Mouse (Mus musculus) frontal cortex, postnatal 25 days (tissue): ENCODE data around the gene Igfbp7.

Experiments
- DNase-seq, 2 experiments: peaks; one replicate each; pipeline ENCODE4 v3.0.0; 2022; ENCODE audit warnings: low spot score in 2 of 2

The Igfbp7 gene

GRCm38 (mm10) chr5:77405455-77406057 lies 2.3 kb downstream of the Igfbp7 start:
- no peak for DNase-seq

GRCm38 (mm10) chr5:77404941-77405340 lies 2.9 kb downstream of the Igfbp7 start:
- DNase-seq: no peak

GRCm38 (mm10) chr5:77402901-77403300 lies 4.9 kb downstream of the Igfbp7 start:
- DNase-seq: no peak

- DNase-seq: no peak
Measured at GRCm38 (mm10) chr5:77402137-77402536, 5.7 kb downstream of the Igfbp7 start.

GRCm38 (mm10) chr5:77400823-77401222 lies 7.0 kb downstream of the Igfbp7 start:
- DNase-seq: no peak

GRCm38 (mm10) chr5:77400151-77400550 lies 7.7 kb downstream of the Igfbp7 start:
- no peak for DNase-seq

GRCm38 (mm10) chr5:77399076-77399475 lies 8.8 kb downstream of the Igfbp7 start:
- DNase-seq: no peak

GRCm38 (mm10) chr5:77398285-77399057 lies 9.4 kb downstream of the Igfbp7 start:
- no peak for DNase-seq

GRCm38 (mm10) chr5:77393990-77394618 lies 13.7 kb downstream of the Igfbp7 start:
- no peak for DNase-seq

GRCm38 (mm10) chr5:77393094-77393619 lies 14.7 kb downstream of the Igfbp7 start:
- DNase-seq: no peak

- DNase-seq: no peak
Measured at GRCm38 (mm10) chr5:77390272-77390671, 17.6 kb downstream of the Igfbp7 start.

GRCm38 (mm10) chr5:77388359-77388758 lies 19.5 kb downstream of the Igfbp7 start:
- no peak for DNase-seq

GRCm38 (mm10) chr5:77387414-77387704 lies 20.5 kb downstream of the Igfbp7 start:
- DNase-seq: no peak

- no peak for DNase-seq
Measured at GRCm38 (mm10) chr5:77386596-77387413, 21.0 kb downstream of the Igfbp7 start.

- DNase-seq: no peak
Measured at GRCm38 (mm10) chr5:77385900-77386595, 21.8 kb downstream of the Igfbp7 start.

- DNase-seq: no peak
Measured at GRCm38 (mm10) chr5:77385221-77385620, 22.6 kb downstream of the Igfbp7 start.

GRCm38 (mm10) chr5:77384724-77385123 lies 23.1 kb downstream of the Igfbp7 start:
- DNase-seq: no peak

- no peak for DNase-seq
Measured at GRCm38 (mm10) chr5:77383799-77384554, 23.9 kb downstream of the Igfbp7 start.

GRCm38 (mm10) chr5:77381686-77382085 lies 26.2 kb downstream of the Igfbp7 start:
- DNase-seq: no peak

- DNase-seq: no peak
Measured at GRCm38 (mm10) chr5:77381283-77381682, 26.6 kb downstream of the Igfbp7 start.
